Mouse (Mus musculus): ENCODE results near the gene Doc2b. TPM values are rescaled to one million over a fixed set of nuclear protein-coding genes. Genes with fewer than 3 reads are reported as not detected.
A peak's percentile ranks its signal among the peaks of the same experiment; 100 is the strongest.

Gene Doc2b
- polyA plus RNA-seq, 1 experiment from 2014 or later, result 0.06 TPM

DNA sequence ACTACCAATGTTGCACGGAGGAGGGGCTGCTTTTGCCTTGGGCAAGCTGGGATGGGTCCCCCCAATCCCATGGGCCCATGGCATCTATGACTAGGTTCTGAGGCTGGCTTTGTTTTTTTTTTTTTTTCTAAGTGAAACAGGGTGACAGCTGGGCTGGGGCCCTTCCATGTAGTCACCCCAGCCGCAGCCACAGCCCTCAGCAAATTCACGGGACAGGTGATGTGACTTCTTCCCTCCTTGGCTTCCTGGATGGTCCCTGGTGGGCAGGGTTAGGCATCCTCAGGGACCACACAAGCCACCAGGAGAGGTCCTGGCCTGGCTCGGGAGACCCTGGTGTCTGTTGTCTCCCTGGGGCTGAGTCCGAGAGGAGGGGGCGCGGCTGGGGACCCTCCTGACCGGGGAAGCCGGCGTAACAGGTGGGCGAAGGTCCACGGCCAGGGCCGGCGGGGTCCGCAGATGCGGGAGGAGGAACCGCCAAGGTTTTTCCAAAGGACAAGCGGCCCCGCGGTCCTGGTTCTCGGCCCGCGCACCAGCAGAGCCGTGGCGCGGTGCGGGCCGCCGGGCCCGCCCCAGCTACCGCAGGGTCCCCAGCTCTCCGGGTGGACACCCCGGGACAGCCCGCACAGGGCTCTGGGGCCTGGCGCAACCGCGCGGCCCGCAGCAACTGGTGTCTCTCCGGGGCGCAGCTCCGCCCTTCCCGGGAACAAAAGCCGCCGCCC lies 1.1 kb downstream of the Doc2b start:
- peak; percentile 25; the same call in 1 of the 2 replicates for ATAC-seq
- no peak for DNase-seq (ENCODE audit: low spot score)
- H3K9ac ChIP-seq (replicated peaks; ENCODE audit: low read depth), result no peak overlapping the region
- no peaks in the 10 kb centered on the region for H3K4me1 ChIP-seq (ENCODE audit: insufficient read depth, low read depth, low read length)
- peaks cover 31% of the 10 kb centered on the region for H3K27me3 ChIP-seq (replicated peaks; ENCODE audit: insufficient read depth, low read length)
- H3K27ac ChIP-seq (ENCODE audit: low read length), result no peak overlapping the region
- H3K4me2 ChIP-seq (replicated peaks; ENCODE audit: low read depth, low read length), result peak overlapping the region; percentile 62
- no peak for TF ChIP-seq EP300 (IDR thresholded peaks at IDR 0.05)
- TF ChIP-seq CTCF (IDR thresholded peaks at IDR 0.05), result no peak
- 10% methylated on average over 19 of the region's 45 CpGs for WGBS
- no peaks in the 10 kb centered on the region for H3K36me3 ChIP-seq (ENCODE audit: insufficient read depth, low read length)
- H3K4me3 ChIP-seq (ENCODE audit: low read depth, low read length), result peak overlapping the region; percentile 38
- no peaks in the 10 kb centered on the region for H3K9me3 ChIP-seq (ENCODE audit: low read length)

DNA sequence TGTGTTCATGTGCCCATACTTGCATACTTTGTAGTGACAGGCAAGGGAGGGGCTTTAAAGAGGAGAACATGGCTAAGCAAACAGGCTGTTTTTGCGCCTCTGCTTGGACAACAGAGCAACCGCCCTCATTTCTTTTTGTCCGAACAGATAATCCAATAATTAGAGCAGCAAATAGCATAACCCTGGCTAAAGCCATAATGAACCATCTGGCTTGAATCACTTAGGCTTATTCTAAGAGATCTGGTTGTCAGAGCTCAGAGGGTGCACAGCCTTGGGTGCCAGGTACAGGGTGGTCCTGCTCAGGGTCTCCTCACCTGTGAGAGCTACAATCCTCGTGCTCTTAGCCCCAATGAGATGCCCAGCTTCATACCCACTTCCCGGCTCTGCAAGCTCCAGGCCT lies 2.5 kb downstream of the Doc2b start:
- 80% methylated on average over 5 of the region's 5 CpGs for WGBS

DNA sequence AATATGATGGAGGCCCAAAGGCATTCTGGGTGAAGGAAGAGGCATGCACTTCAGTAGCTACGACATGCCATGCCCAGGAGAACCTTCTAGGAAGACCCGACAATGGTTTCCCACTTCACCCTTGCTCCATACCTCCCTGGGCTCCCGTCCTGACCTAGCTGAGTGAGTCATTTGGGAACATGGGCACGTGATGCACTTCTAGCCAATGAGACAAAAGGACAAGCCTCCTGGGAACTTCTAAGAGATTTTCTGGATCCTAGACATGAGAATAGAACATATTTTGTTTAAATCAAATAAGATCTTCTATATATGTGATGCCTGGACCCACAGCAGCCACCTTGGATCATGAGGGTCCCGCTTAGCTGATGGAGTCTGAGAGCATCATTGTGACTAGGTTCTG lies 3.3 kb downstream of the Doc2b start:
- no peaks in the 10 kb centered on the region for H3K4me1 ChIP-seq (ENCODE audit: insufficient read depth, low read depth, low read length)
- TF ChIP-seq EP300 (IDR thresholded peaks at IDR 0.05) (no peak), CTCF (IDR thresholded peaks at IDR 0.05) (no peak)
- H3K4me2 ChIP-seq (replicated peaks; ENCODE audit: low read depth, low read length), result no peak overlapping the region
- WGBS, result 76% methylated on average over 5 of the region's 5 CpGs
- H3K9me3 ChIP-seq (ENCODE audit: low read length), result no peaks in the 10 kb centered on the region
- ATAC-seq (no peak), DNase-seq (ENCODE audit: low spot score) (no peak)
- no peak overlapping the region for H3K4me3 ChIP-seq (ENCODE audit: low read depth, low read length)
- no peak overlapping the region for H3K27ac ChIP-seq (ENCODE audit: low read length)
- H3K27me3 ChIP-seq (replicated peaks; ENCODE audit: insufficient read depth, low read length), result peaks cover 28% of the 10 kb centered on the region
- no peak overlapping the region for H3K9ac ChIP-seq (replicated peaks; ENCODE audit: low read depth)
- H3K36me3 ChIP-seq (ENCODE audit: insufficient read depth, low read length), result no peaks in the 10 kb centered on the region

More for the DNA sequence above, 2.5 kb downstream of the Doc2b start:
- Histone ChIP-seq H3K27me3 (replicated peaks; ENCODE audit: insufficient read depth, low read length) (peaks cover 31% of the 10 kb centered on the region), H3K9ac (replicated peaks; ENCODE audit: low read depth) (no peak overlapping the region), H3K4me1 (ENCODE audit: insufficient read depth, low read depth, low read length) (no peaks in the 10 kb centered on the region), H3K4me3 (ENCODE audit: low read depth, low read length) (no peak overlapping the region), H3K27ac (ENCODE audit: low read length) (no peak overlapping the region), H3K36me3 (ENCODE audit: insufficient read depth, low read length) (no peaks in the 10 kb centered on the region), H3K4me2 (replicated peaks; ENCODE audit: low read depth, low read length) (no peak overlapping the region), H3K9me3 (ENCODE audit: low read length) (no peaks in the 10 kb centered on the region)
- ATAC-seq (no peak), DNase-seq (ENCODE audit: low spot score) (no peak)
- no peak for TF ChIP-seq CTCF (IDR thresholded peaks at IDR 0.05)
- no peak for TF ChIP-seq EP300 (IDR thresholded peaks at IDR 0.05)

DNA sequence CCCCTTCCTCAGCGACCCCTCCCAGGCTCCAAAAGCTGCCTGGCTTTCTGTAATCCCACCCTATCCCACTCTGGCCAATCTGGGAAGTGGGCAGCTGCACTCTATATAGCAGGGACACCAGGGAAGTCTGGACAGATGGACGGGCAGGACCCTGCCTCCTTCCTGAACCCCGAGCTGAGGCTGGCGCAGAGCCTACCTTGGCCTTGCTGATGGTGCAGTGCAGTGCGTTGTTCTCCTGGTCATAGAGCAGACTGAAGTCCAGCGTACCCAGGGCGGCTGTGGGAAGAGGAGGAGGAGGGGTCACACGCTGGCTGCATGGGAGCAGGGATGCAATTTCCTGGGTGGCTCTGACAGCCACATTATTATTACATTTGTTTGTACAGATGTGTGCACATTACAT lies 10.0 kb downstream of the Doc2b start:
- no peaks in the 10 kb centered on the region for H3K9me3 ChIP-seq (ENCODE audit: low read length)
- no peaks in the 10 kb centered on the region for H3K27me3 ChIP-seq (replicated peaks; ENCODE audit: insufficient read depth, low read length)
- H3K9ac ChIP-seq (replicated peaks; ENCODE audit: low read depth), result no peak overlapping the region
- H3K36me3 ChIP-seq (ENCODE audit: insufficient read depth, low read length), result no peaks in the 10 kb centered on the region
- TF ChIP-seq EP300 (IDR thresholded peaks at IDR 0.05) (no peak), CTCF (IDR thresholded peaks at IDR 0.05) (no peak)
- H3K4me2 ChIP-seq (replicated peaks; ENCODE audit: low read depth, low read length), result no peak overlapping the region
- DNase-seq (ENCODE audit: low spot score) (no peak), ATAC-seq (no peak)
- no peak overlapping the region for H3K27ac ChIP-seq (ENCODE audit: low read length)
- no peak overlapping the region for H3K4me3 ChIP-seq (ENCODE audit: low read depth, low read length)
- H3K4me1 ChIP-seq (ENCODE audit: insufficient read depth, low read depth, low read length), result no peaks in the 10 kb centered on the region
- 66% methylated on average over 8 of the region's 8 CpGs for WGBS

DNA sequence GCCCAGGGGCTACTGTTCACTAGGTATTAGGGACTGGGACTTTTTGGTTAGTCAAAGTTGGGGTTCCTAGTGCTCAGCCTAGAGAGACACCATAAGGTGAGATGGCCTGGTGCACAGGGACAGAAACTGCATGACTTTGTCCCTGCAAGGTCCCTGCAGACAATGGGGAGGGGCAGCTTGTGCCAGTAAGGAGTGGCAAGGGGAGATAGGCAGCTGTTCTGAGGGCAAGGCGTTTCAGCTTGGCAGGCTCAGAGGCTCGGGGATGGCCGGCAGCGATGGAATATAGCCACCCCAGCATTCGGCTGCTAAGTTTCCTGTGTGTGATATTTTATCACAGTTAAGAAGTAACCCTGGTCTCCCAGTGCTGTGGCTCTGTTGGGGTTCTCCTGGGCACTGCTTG lies 12.1 kb downstream of the Doc2b start:
- Histone ChIP-seq H3K27me3 (replicated peaks; ENCODE audit: insufficient read depth, low read length) (no peaks in the 10 kb centered on the region), H3K9ac (replicated peaks; ENCODE audit: low read depth) (no peak overlapping the region), H3K9me3 (ENCODE audit: low read length) (no peaks in the 10 kb centered on the region), H3K27ac (ENCODE audit: low read length) (no peak overlapping the region), H3K4me3 (ENCODE audit: low read depth, low read length) (no peak overlapping the region), H3K4me1 (ENCODE audit: insufficient read depth, low read depth, low read length) (no peaks in the 10 kb centered on the region), H3K36me3 (ENCODE audit: insufficient read depth, low read length) (no peaks in the 10 kb centered on the region), H3K4me2 (replicated peaks; ENCODE audit: low read depth, low read length) (no peak overlapping the region)
- DNase-seq (ENCODE audit: low spot score) (no peak), ATAC-seq (no peak)
- TF ChIP-seq EP300 (IDR thresholded peaks at IDR 0.05) (no peak), CTCF (IDR thresholded peaks at IDR 0.05) (no peak)
- 59% methylated on average over 5 of the region's 5 CpGs for WGBS

DNA sequence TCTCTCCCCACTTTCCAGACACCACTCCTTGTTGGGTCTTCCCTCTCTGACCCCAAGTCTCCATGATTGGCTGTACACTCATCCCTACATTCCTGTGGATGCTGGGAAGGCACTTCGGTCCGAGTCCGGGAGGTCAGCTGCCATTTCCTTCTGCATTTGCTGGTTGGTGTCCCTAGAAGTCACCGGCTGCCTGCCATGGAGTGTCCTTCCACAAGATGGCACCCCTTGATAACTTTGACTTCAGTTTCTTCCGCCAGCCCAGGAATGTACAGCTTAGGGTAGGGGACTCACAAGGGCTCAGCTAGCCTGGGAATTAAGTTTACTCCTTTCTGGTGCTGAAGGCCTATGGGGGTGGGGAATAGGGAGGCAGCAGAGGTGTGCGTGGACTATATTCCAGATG lies 13.9 kb downstream of the Doc2b start:
- Histone ChIP-seq H3K4me1 (ENCODE audit: insufficient read depth, low read depth, low read length) (no peaks in the 10 kb centered on the region), H3K9me3 (ENCODE audit: low read length) (no peaks in the 10 kb centered on the region), H3K27ac (ENCODE audit: low read length) (no peak overlapping the region), H3K36me3 (ENCODE audit: insufficient read depth, low read length) (no peaks in the 10 kb centered on the region), H3K9ac (replicated peaks; ENCODE audit: low read depth) (no peak overlapping the region), H3K4me2 (replicated peaks; ENCODE audit: low read depth, low read length) (no peak overlapping the region), H3K4me3 (ENCODE audit: low read depth, low read length) (no peak overlapping the region), H3K27me3 (replicated peaks; ENCODE audit: insufficient read depth, low read length) (no peaks in the 10 kb centered on the region)
- WGBS, result 15% methylated on average over 6 of the region's 6 CpGs
- peak; percentile 88 for DNase-seq (ENCODE audit: low spot score)
- no peak for TF ChIP-seq EP300 (IDR thresholded peaks at IDR 0.05)
- peak; percentile 99 for TF ChIP-seq CTCF (IDR thresholded peaks at IDR 0.05)
- peak; percentile 81 for ATAC-seq

All from lung, postnatal 0 days (tissue).